Mouse (Mus musculus): Measurements from ENCODE around the gene Eif2ak3.

Eif2ak3 gene

GRCm38 (mm10) chr6:70837297-70837696 is 7.0 kb upstream of the Eif2ak3 start:
- DNase-seq, result no peak

- no peak for DNase-seq
These were observed 5.8 kb upstream of the Eif2ak3 start for GRCm38 (mm10) chr6:70838532-70838931.

- no peak for DNase-seq
These were observed 4.0 kb upstream of the Eif2ak3 start for GRCm38 (mm10) chr6:70840281-70840680.

- DNase-seq, result no peak
These were observed 1.3 kb upstream of the Eif2ak3 start for GRCm38 (mm10) chr6:70842991-70843390.

- no peak for DNase-seq
These were observed 756 bp downstream of the Eif2ak3 start for GRCm38 (mm10) chr6:70844896-70845646.

- DNase-seq, result no peak
These were observed 3.1 kb downstream of the Eif2ak3 start for GRCm38 (mm10) chr6:70847386-70847785.

- no peak for DNase-seq
These were observed 9.1 kb downstream of the Eif2ak3 start for GRCm38 (mm10) chr6:70853371-70853770.

GRCm38 (mm10) chr6:70855529-70856309 is 11.4 kb downstream of the Eif2ak3 start:
- no peak for DNase-seq

GRCm38 (mm10) chr6:70862726-70863125 is 18.4 kb downstream of the Eif2ak3 start:
- no peak for DNase-seq

GRCm38 (mm10) chr6:70864285-70864684 is 20.0 kb downstream of the Eif2ak3 start:
- no peak for DNase-seq

GRCm38 (mm10) chr6:70866761-70867160 is 22.4 kb downstream of the Eif2ak3 start:
- no peak for DNase-seq

- DNase-seq, result no peak
These were observed 23.0 kb downstream of the Eif2ak3 start for GRCm38 (mm10) chr6:70867297-70867696.

GRCm38 (mm10) chr6:70871511-70871980 is 27.2 kb downstream of the Eif2ak3 start:
- no peak for DNase-seq

- DNase-seq, result peak; percentile 58
These were observed 27.8 kb downstream of the Eif2ak3 start for GRCm38 (mm10) chr6:70872128-70872527.

- no peak for DNase-seq
These were observed 28.3 kb downstream of the Eif2ak3 start for GRCm38 (mm10) chr6:70872570-70872969.

GRCm38 (mm10) chr6:70874035-70874775 is 29.9 kb downstream of the Eif2ak3 start:
- no peak for DNase-seq

- DNase-seq, result no peak
These were observed 30.7 kb downstream of the Eif2ak3 start for GRCm38 (mm10) chr6:70875017-70875416.

- peak; percentile 75 for DNase-seq
These were observed 36.5 kb downstream of the Eif2ak3 start for GRCm38 (mm10) chr6:70880714-70881304.

GRCm38 (mm10) chr6:70887993-70888392 is 43.7 kb downstream of the Eif2ak3 start:
- DNase-seq, result no peak

- no peak for DNase-seq
These were observed 53.9 kb downstream of the Eif2ak3 start for GRCm38 (mm10) chr6:70898166-70898565.

GRCm38 (mm10) chr6:70899594-70900003 is 55.3 kb downstream of the Eif2ak3 start:
- no peak for DNase-seq

- DNase-seq, result no peak
These were observed 59.4 kb downstream of the Eif2ak3 start for GRCm38 (mm10) chr6:70903689-70904088.

GRCm38 (mm10) chr6:70909572-70909971 is 65.3 kb downstream of the Eif2ak3 start:
- no peak for DNase-seq

Data from right cerebral cortex, postnatal 25 days (tissue).